Mouse (Mus musculus) erythroblast, embryonic 14.5 days (primary cell): ENCODE results near the gene Snd1.

Source experiments
- GATA1 ChIP-seq: IDR thresholded peaks from 2 replicates; pipeline ENCODE4 v1.6.1; 2012; ENCODE audit warnings: low read length, inconsistent platforms, mixed read lengths
- TAL1 ChIP-seq: IDR thresholded peaks from 3 replicates; pipeline ENCODE4 v1.6.1; 2012; ENCODE audit warnings: low read length, inconsistent platforms, mixed read lengths

GRCm38 (mm10) chr6:28630926-28631325, 156.0 kb downstream of the Snd1 start:
- TF ChIP-seq GATA1, result no peak
- no peak for TF ChIP-seq TAL1
